Mouse (Mus musculus): ENCODE measurements at regions not wholly inside any gene's neighbourhood (a gene's known extent, or its start where the extent isn't known, plus 50 kb on each side); places are given as distances from the start of the nearest gene placed in this dataset.

DNA sequence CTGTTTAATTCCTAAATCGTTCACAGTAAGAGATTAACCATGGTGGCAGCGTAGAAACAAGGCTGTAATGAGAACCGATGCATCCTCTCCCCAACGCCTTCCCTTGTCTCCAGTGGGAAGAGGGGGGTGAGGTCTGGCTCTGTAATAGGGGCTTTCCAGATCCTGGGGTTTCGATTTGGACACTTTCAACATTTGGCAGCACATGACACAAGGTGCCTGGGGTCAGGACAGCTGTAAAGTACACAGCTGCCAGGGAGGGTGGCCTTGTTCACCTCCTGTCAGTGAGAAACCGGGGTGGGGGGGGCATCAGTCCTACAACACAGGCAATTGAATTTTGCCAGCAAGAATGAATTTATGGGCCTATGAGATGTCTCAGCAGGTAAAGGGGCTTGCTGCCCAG, 66.6 kb upstream of the Errfi1 start:
- H3K4me3 ChIP-seq (replicated peaks; ENCODE audit: low read length), result no peak overlapping the region
- no peak overlapping the region for H3K27ac ChIP-seq (ENCODE audit: low read length)
- no peak overlapping the region for H3K4me2 ChIP-seq (ENCODE audit: low read depth, low read length)
- H3K9ac ChIP-seq (ENCODE audit: low read length), result no peak overlapping the region
- H3K27me3 ChIP-seq (ENCODE audit: control insufficient read depth, insufficient read depth, low read length), result no peaks in the 10 kb centered on the region
- H3K36me3 ChIP-seq (ENCODE audit: control insufficient read depth, insufficient read depth, low read length), result no peaks in the 10 kb centered on the region
- H3K9me3 ChIP-seq (replicated peaks; ENCODE audit: control insufficient read depth, low read length), result no peaks in the 10 kb centered on the region
- ATAC-seq (ENCODE audit: insufficient read depth, low FRiP score), result no peak
- peaks cover 18% of the 10 kb centered on the region for H3K4me1 ChIP-seq (ENCODE audit: control insufficient read depth, insufficient read depth, low read length)
- 54% methylated on average over 6 of the region's 6 CpGs for WGBS

DNA sequence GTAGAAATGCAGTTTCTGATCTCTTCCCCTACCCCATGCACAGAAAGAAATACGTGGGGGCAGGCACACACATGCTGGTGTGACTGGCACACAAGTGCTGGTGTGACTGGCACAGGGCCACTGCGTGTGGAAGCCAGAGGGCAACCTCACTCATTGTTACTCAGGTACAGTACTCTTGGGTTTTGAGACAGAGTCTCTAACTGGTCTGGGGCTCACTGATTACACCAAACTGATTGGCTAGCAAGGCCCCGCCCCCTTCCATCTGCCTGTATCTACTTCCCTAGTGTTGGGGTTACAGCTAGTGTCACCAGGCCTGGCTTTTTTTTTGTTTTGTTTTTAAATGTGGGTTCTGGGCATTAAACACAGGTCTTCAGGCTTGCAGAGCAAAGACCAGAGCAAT, 67.1 kb upstream of the Errfi1 start:
- Histone ChIP-seq H3K9ac (ENCODE audit: low read length) (no peak overlapping the region), H3K4me2 (ENCODE audit: low read depth, low read length) (no peak overlapping the region), H3K4me3 (replicated peaks; ENCODE audit: low read length) (no peak overlapping the region), H3K27ac (ENCODE audit: low read length) (no peak overlapping the region), H3K4me1 (ENCODE audit: control insufficient read depth, insufficient read depth, low read length) (peaks cover 18% of the 10 kb centered on the region), H3K27me3 (ENCODE audit: control insufficient read depth, insufficient read depth, low read length) (no peaks in the 10 kb centered on the region), H3K9me3 (replicated peaks; ENCODE audit: control insufficient read depth, low read length) (no peaks in the 10 kb centered on the region), H3K36me3 (ENCODE audit: control insufficient read depth, insufficient read depth, low read length) (no peaks in the 10 kb centered on the region)
- WGBS, result 93% methylated on average over 3 of the region's 3 CpGs
- no peak for ATAC-seq (ENCODE audit: insufficient read depth, low FRiP score)

DNA sequence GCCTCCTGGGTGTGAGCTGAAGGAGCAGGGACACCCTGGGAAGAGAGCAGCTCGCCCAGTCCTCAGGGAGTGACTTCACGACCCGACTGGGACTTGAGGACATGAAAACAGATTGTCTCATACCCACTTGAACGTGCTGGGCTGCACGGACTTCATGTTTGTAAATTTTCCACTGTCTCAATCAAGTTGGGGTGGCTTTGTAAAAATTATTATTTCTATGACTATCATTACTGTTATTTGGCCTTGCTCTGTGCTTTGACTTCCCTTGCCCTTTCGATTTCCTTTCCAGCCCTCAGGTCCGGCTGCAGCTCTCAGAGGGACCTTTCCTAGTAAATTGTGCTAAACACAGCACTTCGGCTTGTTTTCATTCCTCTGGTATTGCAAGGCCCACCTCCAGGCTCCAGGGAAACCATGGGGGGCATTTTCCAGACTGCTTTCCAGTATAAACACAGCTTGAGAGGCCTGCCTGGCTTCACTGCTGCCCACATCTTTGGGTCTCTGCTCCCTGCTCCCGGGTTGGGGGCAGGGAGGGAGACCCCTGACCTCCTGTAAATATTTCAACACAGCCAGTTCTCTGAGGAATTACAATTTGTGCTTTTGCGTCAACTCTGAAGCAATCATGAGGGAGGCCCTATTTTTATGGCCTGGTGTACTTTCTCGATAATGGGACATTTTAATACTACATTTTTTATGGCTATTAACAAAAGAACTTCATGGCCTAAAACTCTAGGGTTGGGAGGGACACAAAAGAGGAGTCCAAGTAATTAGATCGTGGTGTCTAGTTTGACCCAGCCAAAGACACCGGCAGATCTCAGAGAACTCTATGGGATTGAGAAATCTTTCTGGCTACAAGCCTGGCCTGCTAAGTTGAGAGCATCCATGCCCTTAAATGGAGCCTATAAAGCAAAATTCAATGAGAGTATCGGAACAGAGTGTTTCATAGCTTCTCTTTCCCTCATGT, 68.9 kb upstream of the Errfi1 start:
- Histone ChIP-seq H3K4me3 (replicated peaks; ENCODE audit: low read length) (no peak overlapping the region), H3K4me1 (ENCODE audit: control insufficient read depth, insufficient read depth, low read length) (peaks cover 20% of the 10 kb centered on the region), H3K9ac (ENCODE audit: low read length) (no peak overlapping the region; the same call in 1 of the 2 replicates), H3K36me3 (ENCODE audit: control insufficient read depth, insufficient read depth, low read length) (no peaks in the 10 kb centered on the region), H3K27me3 (ENCODE audit: control insufficient read depth, insufficient read depth, low read length) (no peaks in the 10 kb centered on the region), H3K27ac (ENCODE audit: low read length) (peak overlapping the region; percentile 53), H3K9me3 (replicated peaks; ENCODE audit: control insufficient read depth, low read length) (no peaks in the 10 kb centered on the region), H3K4me2 (ENCODE audit: low read depth, low read length) (no peak overlapping the region)
- 40% methylated on average over 14 of the region's 14 CpGs for WGBS
- no peak for ATAC-seq (ENCODE audit: insufficient read depth, low FRiP score)

DNA sequence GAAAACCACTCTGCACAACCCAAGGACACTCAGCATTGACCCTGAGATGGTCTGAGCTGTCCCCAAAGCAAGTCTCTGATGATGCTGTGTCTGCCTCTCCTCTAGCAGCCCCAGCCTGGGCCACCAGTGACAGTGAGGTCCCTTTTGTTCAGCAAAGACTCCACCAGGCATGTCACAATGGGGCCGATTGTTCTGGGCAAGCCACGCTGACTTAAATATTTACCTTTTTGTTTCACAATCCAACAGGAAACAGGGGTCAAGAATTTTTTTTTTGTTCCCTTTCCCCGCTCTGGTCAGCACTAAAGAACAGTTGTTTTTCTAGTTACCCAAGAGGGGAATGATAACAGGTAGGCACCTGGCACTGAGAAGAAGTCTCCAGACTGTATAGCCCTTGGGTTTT, 72.4 kb upstream of the Errfi1 start:
- H3K4me3 ChIP-seq (replicated peaks; ENCODE audit: low read length), result no peak overlapping the region
- H3K27ac ChIP-seq (ENCODE audit: low read length), result peak overlapping the region; percentile 75
- no peaks in the 10 kb centered on the region for H3K36me3 ChIP-seq (ENCODE audit: control insufficient read depth, insufficient read depth, low read length)
- H3K9me3 ChIP-seq (replicated peaks; ENCODE audit: control insufficient read depth, low read length), result no peaks in the 10 kb centered on the region
- ATAC-seq (ENCODE audit: insufficient read depth, low FRiP score), result peak; percentile 68; the same call in 1 of the 2 replicates
- 41% methylated on average over 3 of the region's 3 CpGs for WGBS
- H3K27me3 ChIP-seq (ENCODE audit: control insufficient read depth, insufficient read depth, low read length), result no peaks in the 10 kb centered on the region
- H3K4me2 ChIP-seq (ENCODE audit: low read depth, low read length), result no peak overlapping the region
- peaks cover 24% of the 10 kb centered on the region for H3K4me1 ChIP-seq (ENCODE audit: control insufficient read depth, insufficient read depth, low read length)
- H3K9ac ChIP-seq (ENCODE audit: low read length), result no peak overlapping the region

GRCm38 (mm10) chr4:150779340-150779739, 74.4 kb upstream of the Errfi1 start:
- no peaks in the 10 kb centered on the region for H3K27me3 ChIP-seq (ENCODE audit: control insufficient read depth, insufficient read depth, low read length)
- H3K4me1 ChIP-seq (ENCODE audit: control insufficient read depth, insufficient read depth, low read length), result peaks cover 15% of the 10 kb centered on the region
- no peaks in the 10 kb centered on the region for H3K36me3 ChIP-seq (ENCODE audit: control insufficient read depth, insufficient read depth, low read length)
- no peaks in the 10 kb centered on the region; the same call in 1 of the 2 replicates for H3K9me3 ChIP-seq (replicated peaks; ENCODE audit: control insufficient read depth, low read length)
- ATAC-seq (ENCODE audit: insufficient read depth, low FRiP score), result no peak
- no peak overlapping the region for H3K27ac ChIP-seq (ENCODE audit: low read length)
- no peak overlapping the region for H3K4me2 ChIP-seq (ENCODE audit: low read depth, low read length)
- H3K9ac ChIP-seq (ENCODE audit: low read length), result no peak overlapping the region
- no peak overlapping the region for H3K4me3 ChIP-seq (replicated peaks; ENCODE audit: low read length)
- WGBS, result 57% methylated on average over 5 of the region's 5 CpGs

- Histone ChIP-seq H3K4me1 (ENCODE audit: control insufficient read depth, insufficient read depth, low read length) (peaks cover 14% of the 10 kb centered on the region), H3K9me3 (replicated peaks; ENCODE audit: control insufficient read depth, low read length) (peaks cover under 1% of the 10 kb centered on the region), H3K36me3 (ENCODE audit: control insufficient read depth, insufficient read depth, low read length) (no peaks in the 10 kb centered on the region), H3K27me3 (ENCODE audit: control insufficient read depth, insufficient read depth, low read length) (no peaks in the 10 kb centered on the region), H3K4me2 (ENCODE audit: low read depth, low read length) (no peak overlapping the region), H3K9ac (ENCODE audit: low read length) (no peak overlapping the region; the same call in 1 of the 2 replicates), H3K27ac (ENCODE audit: low read length) (0 out of 2 replicates have a peak overlapping the region, but pooled peaks have one; percentile 26), H3K4me3 (replicated peaks; ENCODE audit: low read length) (no peak overlapping the region)
- no peak for ATAC-seq (ENCODE audit: insufficient read depth, low FRiP score)
- 42% methylated on average over 8 of the region's 8 CpGs for WGBS
These were observed 75.0 kb upstream of the Errfi1 start for GRCm38 (mm10) chr4:150778683-150779082.

DNA sequence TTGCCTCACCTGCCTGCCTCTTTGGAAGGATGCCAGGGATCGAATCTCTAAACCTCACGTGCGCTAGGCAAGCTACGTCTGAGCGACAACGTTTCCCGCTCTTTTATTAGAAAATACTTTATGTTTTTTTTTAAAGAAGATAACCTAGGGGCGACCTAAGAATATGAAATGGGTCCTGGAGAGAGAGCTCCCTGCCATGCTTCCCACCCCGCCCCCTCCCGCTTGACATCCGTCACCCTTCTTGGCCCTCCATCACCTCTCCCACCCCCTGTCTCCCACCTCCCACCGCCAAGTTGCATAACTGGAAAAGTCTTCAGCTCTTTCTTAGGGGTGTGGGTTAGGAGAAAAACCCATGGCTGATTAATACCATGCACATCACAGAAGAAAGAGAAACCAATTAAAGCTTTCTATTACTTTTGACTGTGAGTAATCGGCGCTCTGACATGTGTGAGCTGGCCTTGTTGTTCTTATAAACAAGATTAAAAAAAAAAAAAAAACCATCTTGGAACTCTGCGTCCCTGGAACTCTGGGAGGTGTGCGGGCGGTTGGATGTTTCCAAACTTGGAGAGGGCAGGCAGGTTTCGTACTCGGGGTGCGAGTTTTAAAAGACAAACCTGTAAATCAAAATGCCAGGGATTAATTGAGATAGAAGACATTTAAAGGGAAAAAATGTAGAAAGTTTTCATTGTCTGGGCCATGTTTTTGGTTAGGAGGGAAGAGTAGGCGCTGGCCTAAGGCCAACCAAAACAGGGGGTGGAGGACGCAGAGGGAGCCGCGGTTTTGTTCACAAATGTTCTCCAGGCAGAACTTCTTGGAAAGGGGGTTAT, 77.8 kb upstream of the Errfi1 start:
- Histone ChIP-seq H3K4me2 (ENCODE audit: low read depth, low read length) (no peak overlapping the region), H3K4me1 (ENCODE audit: control insufficient read depth, insufficient read depth, low read length) (peaks cover 14% of the 10 kb centered on the region), H3K27ac (ENCODE audit: low read length) (no peak overlapping the region), H3K4me3 (replicated peaks; ENCODE audit: low read length) (no peak overlapping the region), H3K27me3 (ENCODE audit: control insufficient read depth, insufficient read depth, low read length) (no peaks in the 10 kb centered on the region), H3K9me3 (replicated peaks; ENCODE audit: control insufficient read depth, low read length) (peaks cover 4% of the 10 kb centered on the region), H3K36me3 (ENCODE audit: control insufficient read depth, insufficient read depth, low read length) (no peaks in the 10 kb centered on the region), H3K9ac (ENCODE audit: low read length) (no peak overlapping the region)
- WGBS, result 70% methylated on average over 24 of the region's 24 CpGs
- ATAC-seq (ENCODE audit: insufficient read depth, low FRiP score), result no peak

DNA sequence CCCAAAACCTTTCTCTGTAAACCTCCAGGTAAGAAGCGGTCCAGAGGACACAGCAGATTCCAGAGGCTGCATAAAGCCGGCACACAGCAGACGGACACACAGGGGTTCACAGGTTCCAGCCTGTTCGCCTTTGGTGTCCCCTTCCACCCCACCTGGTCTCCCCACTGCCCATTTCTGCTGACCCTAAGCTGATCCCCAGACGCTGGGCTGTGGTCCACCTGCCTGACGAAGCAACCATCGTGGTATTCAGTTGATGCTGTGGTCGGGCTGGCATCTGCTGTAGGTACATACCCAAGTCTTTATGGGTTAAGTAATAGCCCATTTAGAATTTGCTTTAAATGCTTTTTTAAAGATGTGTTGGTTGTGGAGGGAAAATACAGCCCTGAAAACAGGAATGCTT, 78.4 kb upstream of the Errfi1 start:
- Histone ChIP-seq H3K9me3 (replicated peaks; ENCODE audit: control insufficient read depth, low read length) (peaks cover 4% of the 10 kb centered on the region), H3K9ac (ENCODE audit: low read length) (no peak overlapping the region), H3K36me3 (ENCODE audit: control insufficient read depth, insufficient read depth, low read length) (no peaks in the 10 kb centered on the region), H3K27me3 (ENCODE audit: control insufficient read depth, insufficient read depth, low read length) (no peaks in the 10 kb centered on the region), H3K27ac (ENCODE audit: low read length) (no peak overlapping the region), H3K4me3 (replicated peaks; ENCODE audit: low read length) (no peak overlapping the region), H3K4me2 (ENCODE audit: low read depth, low read length) (no peak overlapping the region), H3K4me1 (ENCODE audit: control insufficient read depth, insufficient read depth, low read length) (peaks cover 14% of the 10 kb centered on the region)
- WGBS, result 87% methylated on average over 8 of the region's 8 CpGs
- no peak for ATAC-seq (ENCODE audit: insufficient read depth, low FRiP score)

All from stomach, embryonic 16.5 days (tissue).